Mouse (Mus musculus) gastrocnemius, postnatal 14 days (tissue): ENCODE measurements around the gene Plrg1. TPM values are rescaled to one million over a fixed set of nuclear protein-coding genes. Genes with fewer than 3 reads are reported as not detected.

Source experiments
- DNase-seq: peaks from one replicate; pipeline ENCODE4 v3.0.0; 2021; ENCODE audit warnings: mixed read lengths
- intact Hi-C: fragments of 180-260 bp; cut with DNase I; formaldehyde crosslinking; loops from one replicate; pipeline ENCODE4 v1.15.1; 2025; ENCODE audit warnings: low total_unique reads
- long read RNA-seq, 2 experiments: library from polyadenylated mRNA; stranded (forward); transcript quantifications; one replicate each; pipeline ENCODE4 v2.0.0; 2021
- total RNA-seq, 2 experiments: library from RNA; stranded (reverse); gene quantifications; 2 replicates each; pipeline ENCODE4 v1.2.3; 2021

Plrg1 gene
- 10 to 100 TPM; 24.9 to 25.2 TPM for total RNA-seq
- long read RNA-seq, experiment 1, transcript Plrg1-204 (15 exons, 1,851 nt) = major isoform, 19 of 19 reads
- long read RNA-seq, experiment 1, partial matches to known transcripts = 0 of 19 reads
- long read RNA-seq, experiment 1, other reads (novel, unspliced or antisense) = 0 of 19 reads
- long read RNA-seq, experiment 2, transcript Plrg1-204 (15 exons, 1,851 nt) = major isoform, 13 of 13 reads
- long read RNA-seq, experiment 2, partial matches to known transcripts = 0 of 13 reads
- long read RNA-seq, experiment 2, other reads (novel, unspliced or antisense) = 0 of 13 reads

DNA sequence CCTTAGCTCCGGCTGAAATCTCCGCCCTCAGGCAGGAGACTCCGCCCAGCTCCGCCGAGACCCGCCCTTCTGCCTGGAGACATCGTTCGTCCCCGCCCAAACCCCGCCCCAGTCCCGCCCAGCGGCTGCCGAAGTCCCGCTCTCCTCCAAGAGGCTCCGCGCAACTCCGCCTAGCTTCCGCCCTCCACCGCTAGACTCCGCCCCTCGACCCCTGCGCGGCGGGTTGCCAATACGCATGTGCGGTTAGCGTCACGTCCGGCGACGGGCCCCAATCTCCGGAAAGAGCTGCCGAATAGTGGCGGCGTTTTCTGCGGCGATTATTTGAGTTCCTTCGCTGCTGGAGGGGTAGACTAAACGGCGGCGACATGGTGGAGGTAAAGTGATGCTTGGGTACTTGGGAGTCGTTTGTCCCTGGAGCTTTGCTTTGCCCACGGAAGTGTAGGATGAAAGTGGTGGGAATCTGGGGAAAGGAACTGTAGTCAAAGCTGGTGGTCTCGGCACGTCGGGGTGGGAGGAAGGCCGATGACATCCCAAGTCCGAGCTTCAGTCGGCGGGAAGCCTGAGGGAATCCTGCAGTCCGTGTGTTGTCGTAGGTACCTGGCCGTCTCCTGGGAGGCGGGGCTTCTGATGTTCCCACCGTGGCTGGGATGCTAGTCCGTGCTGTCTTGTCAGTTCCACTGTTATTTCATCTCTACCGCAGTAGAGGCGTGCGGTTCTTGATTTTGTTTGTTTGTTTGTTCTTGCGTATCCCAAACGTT is at the start of gene Plrg1:
TSS of gene Plrg1 (plus strand) at position 242 of the 758 bp plus-strand sequence.
- peak; percentile 99 for DNase-seq
- intact Hi-C loops = no loop called here

- intact Hi-C loops = no loop called here
- DNase-seq = no peak
These were observed 47.8 kb upstream of the Plrg1 start, which contains the start of gene Fgg for GRCm38 (mm10) chr3:83007557-83007956. Fgg (plus strand) TSS chr3:83007724.

GRCm38 (mm10) chr3:83010291-83010690 is 45.0 kb upstream of the Plrg1 start:
- DNase-seq = no peak
- intact Hi-C loops = no loop called here

DNA sequence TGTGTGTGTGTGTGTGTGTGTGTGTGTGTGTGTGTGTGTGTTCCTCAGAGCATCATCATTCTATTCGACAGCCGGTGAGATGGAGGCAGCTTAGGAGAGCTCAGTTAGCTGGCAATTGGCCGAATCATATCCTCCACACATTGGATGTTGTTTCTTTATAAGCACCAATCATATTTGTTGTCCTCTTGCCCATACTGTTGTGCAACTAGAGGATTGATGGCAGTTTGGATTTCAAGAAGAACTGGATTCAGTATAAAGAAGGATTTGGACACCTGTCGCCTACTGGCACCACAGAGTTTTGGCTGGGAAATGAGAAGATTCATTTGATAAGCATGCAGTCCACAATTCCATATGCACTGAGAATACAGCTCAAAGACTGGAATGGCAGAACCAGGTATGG is 44.2 kb upstream of the Plrg1 start:
- intact Hi-C loops = no loop called here
- no peak for DNase-seq

GRCm38 (mm10) chr3:83011565-83011964 is 43.8 kb upstream of the Plrg1 start:
- intact Hi-C loops = no loop called here

DNA sequence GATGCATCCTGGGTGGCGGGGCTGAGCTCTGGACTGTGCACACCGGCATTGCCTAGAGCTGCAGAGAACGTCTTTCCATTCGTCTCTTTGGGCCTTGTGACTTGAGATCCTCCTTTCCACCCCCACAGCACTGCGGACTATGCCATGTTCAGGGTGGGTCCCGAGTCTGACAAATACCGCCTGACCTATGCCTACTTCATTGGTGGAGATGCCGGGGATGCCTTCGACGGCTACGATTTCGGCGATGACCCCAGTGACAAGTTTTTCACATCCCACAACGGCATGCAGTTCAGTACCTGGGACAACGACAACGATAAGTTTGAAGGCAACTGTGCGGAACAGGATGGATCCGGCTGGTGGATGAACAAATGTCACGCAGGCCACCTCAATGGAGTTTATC is 42.7 kb upstream of the Plrg1 start:
- no peak for DNase-seq
- intact Hi-C loops = no loop called here

More at GRCm38 (mm10) chr3:83011565-83011964, 43.8 kb upstream of the Plrg1 start:
- DNase-seq = no peak

DNA sequence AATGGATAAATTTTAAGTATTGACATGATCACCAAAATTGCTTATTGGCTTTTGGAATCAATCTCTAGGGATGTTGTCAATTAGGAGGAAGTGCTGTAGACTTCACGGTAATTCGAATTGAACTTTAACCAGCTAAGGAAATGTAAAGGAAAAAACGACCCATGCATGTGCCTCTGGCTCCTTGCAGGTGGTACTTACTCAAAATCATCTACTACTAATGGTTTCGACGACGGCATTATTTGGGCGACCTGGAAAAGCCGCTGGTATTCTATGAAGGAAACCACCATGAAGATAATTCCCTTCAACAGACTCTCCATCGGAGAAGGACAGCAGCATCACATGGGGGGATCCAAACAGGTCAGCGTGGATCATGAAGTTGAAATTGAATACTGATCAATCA is 41.4 kb upstream of the Plrg1 start:
- intact Hi-C loops = no loop called here

DNA sequence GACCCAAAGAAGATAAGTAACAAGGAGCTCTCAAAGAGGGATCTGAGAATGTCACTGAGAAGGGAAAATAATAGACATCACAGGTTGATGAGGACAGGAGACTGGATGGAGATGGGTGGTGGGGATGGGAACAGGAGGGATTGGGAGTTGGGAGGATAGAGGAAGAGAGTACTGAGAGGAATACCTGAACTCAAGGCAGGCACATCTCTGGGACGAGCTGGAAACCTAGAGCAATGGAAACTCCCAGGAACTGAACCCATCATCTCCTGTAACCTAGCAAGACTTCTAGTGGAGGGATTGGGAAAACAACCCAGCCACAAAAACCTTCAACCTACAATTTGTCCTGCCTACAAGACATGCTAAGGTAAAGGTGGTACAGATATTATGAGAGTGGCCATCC is 39.1 kb upstream of the Plrg1 start:
- DNase-seq = no peak
- intact Hi-C loops = no loop called here

More for the DNA sequence above, 41.4 kb upstream of the Plrg1 start:
- no peak for DNase-seq

DNA sequence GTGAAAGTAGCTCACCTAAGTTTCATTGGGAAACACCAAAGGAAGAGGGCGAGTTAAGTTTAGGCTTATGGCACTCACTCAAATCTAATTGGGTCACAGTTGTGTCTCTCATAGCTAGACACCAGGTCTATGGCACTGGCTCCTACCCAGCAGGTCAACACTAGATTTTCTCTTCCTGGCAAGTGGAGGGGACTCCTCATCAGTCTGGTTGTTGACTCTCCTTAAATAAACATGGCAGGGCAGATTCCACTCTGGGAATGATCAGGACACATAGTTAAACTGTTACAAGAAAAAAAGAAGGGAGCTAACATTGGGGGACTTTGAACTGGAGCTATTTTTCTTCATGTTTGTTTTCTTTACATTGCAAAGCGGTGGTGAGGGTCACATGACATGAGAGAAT is 34.9 kb upstream of the Plrg1 start:
- DNase-seq = no peak
- intact Hi-C loops = no loop called here

DNA sequence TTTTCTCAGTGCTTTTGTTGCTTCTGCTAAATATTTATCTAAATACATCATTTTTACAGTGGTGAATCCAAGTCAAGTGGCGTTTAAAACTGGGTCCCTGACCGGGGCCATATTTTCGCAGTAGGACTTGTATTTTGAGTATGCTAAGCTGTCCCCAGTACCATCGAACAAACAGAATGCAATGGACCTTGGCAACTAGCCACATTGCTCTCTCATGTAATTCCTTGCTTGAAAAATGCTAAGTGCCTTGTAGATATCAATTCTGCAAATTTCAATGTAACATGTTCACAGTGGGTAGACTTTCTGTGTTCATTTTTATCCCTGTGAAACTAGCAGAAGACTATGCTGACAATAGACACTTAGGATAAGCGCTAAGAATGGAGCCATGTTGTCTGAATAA is 34.1 kb upstream of the Plrg1 start:
- intact Hi-C loops = no loop called here

GRCm38 (mm10) chr3:83025036-83025435 is 30.3 kb upstream of the Plrg1 start:
- intact Hi-C loops = no loop called here

More for the DNA sequence above, 34.1 kb upstream of the Plrg1 start:
- DNase-seq = no peak

GRCm38 (mm10) chr3:83025475-83026301 is 29.6 kb upstream of the Plrg1 start, which contains the start of gene Fga:
Fga (plus strand) TSS chr3:83026076.
- intact Hi-C loops = no loop called here
- DNase-seq = no peak

More at GRCm38 (mm10) chr3:83025036-83025435, 30.3 kb upstream of the Plrg1 start:
- DNase-seq = no peak

DNA sequence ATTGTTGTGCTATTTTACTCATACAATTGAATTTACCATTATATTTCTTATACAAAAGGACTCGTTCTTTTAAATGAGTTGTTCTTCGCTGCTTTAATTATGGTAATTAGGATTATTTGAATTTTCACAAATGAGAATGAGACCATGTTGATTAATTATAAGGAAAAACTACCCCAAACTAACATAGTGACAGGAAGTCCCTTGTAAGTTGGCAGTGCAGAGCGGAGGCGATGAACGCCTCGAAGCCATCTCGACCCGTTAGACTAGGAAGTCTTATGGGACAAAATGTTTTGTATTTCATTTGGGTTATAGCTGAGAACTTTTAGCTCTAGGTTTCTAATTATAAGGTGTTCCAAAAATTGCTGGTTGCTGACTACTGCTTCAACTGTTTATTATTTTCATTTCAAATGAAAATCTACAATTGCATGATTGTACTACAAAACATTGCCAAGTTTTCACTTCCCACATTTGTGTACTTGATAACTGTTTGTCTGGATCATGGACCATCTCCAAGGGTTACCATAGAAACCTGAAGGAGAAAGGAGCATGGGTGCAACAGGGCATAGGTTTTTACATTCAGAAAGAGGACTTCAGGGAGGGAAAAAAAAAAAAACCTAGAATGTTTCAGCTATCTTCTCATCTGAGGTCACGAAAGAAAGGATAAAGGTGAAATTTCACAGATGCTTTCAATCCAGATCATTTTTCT is 27.6 kb upstream of the Plrg1 start:
- intact Hi-C loops = no loop called here
- no peak for DNase-seq

- no peak for DNase-seq
- intact Hi-C loops = no loop called here
These were observed 25.0 kb upstream of the Plrg1 start for GRCm38 (mm10) chr3:83030331-83030730.

DNA sequence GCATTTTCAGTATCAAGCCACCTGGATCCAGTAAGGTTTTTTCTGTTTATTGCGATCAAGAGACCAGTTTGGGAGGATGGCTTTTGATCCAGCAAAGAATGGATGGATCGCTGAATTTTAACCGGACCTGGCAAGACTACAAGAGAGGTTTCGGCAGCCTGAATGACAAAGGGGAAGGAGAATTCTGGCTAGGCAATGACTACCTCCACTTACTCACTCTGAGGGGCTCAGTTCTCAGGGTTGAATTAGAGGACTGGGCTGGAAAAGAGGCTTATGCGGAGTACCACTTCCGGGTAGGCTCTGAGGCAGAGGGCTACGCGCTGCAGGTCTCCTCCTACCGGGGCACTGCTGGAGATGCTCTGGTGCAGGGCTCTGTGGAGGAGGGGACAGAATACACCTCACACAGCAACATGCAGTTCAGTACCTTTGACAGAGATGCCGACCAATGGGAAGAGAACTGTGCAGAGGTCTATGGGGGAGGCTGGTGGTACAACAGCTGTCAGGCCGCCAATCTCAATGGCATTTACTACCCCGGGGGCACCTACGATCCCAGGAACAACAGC is 22.5 kb upstream of the Plrg1 start:
- intact Hi-C loops = no loop called here
- no peak for DNase-seq

- intact Hi-C loops = no loop called here
- DNase-seq = no peak
These were observed 21.5 kb upstream of the Plrg1 start for GRCm38 (mm10) chr3:83033801-83034200.

GRCm38 (mm10) chr3:83038865-83039264 is 16.5 kb upstream of the Plrg1 start:
- intact Hi-C loops = no loop called here
- no peak for DNase-seq

GRCm38 (mm10) chr3:83039666-83040065 is 15.7 kb upstream of the Plrg1 start:
- intact Hi-C loops = no loop called here
- DNase-seq = no peak

DNA sequence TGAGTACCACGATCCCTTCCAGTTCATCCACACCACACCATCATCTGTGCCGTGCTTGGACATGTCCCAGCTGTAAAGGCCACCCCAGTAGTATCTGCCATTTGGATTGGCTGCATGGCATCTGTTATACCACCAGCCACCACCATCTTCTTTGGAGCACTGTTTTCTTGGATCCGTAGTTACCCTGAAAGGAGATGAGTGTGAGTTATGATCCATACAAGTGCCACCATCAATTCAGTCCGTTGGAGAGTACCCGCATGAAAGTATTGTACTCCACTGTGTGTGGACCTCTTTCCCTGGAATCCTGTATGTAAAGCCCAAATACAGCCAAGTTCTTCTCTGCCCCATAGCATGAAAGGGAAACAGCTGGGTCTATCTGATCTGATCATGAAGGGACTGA is 12.9 kb upstream of the Plrg1 start:
- DNase-seq = no peak

More for the DNA sequence above, 12.9 kb upstream of the Plrg1 start:
- intact Hi-C loops = no loop called here
